Mouse (Mus musculus): Measurements from ENCODE around the gene Olfr455.

- TF ChIP-seq ELF1 (IDR thresholded peaks at IDR 0.05; ENCODE audit: low read depth, low read length) (no peak), CTCF (IDR thresholded peaks at IDR 0.05 in 2 of 3, conservative IDR thresholded peaks at IDR 0.05 in 1 of 3; ENCODE audit: control insufficient read depth in 1 of 3, insufficient read depth in 1 of 3, low read depth in 2 of 3, low read length in 3 of 3, poor library complexity in 1 of 3, severe bottlenecking in 1 of 3) (no peak), POLR2AphosphoS2 (IDR thresholded peaks at IDR 0.05; ENCODE audit: low read length) (no peak), ETS1 (IDR thresholded peaks at IDR 0.05; ENCODE audit: low read depth, low read length) (no peak), ZC3H11A (IDR thresholded peaks at IDR 0.05; ENCODE audit: low read depth, low read length) (no peak), EP300 (IDR thresholded peaks at IDR 0.05; ENCODE audit: low read depth in 1 of 2, low read length in 2 of 2) (no peak), POLR2A (IDR thresholded peaks at IDR 0.05; ENCODE audit: control insufficient read depth in 1 of 2, insufficient read depth in 1 of 2, low read depth in 1 of 2, low read length in 2 of 2, poor library complexity in 1 of 2) (no peak), MEF2A (IDR thresholded peaks at IDR 0.05; ENCODE audit: extremely low read depth, insufficient replicate concordance, low read depth, low read length, poor library complexity, severe bottlenecking) (no peak)
Measured at GRCm38 (mm10) chr6:42578678-42579077, 31.3 kb upstream of the Olfr455 start.

Data from MEL (cell line).